Mouse (Mus musculus): Measurements from ENCODE around the gene Mrpl10. TPM values are rescaled to one million over a fixed set of nuclear protein-coding genes. Genes with fewer than 3 reads are reported as not detected.

Mrpl10 gene
- polyA plus RNA-seq, 1 experiment from 2014 or later = 34.5 TPM

DNA sequence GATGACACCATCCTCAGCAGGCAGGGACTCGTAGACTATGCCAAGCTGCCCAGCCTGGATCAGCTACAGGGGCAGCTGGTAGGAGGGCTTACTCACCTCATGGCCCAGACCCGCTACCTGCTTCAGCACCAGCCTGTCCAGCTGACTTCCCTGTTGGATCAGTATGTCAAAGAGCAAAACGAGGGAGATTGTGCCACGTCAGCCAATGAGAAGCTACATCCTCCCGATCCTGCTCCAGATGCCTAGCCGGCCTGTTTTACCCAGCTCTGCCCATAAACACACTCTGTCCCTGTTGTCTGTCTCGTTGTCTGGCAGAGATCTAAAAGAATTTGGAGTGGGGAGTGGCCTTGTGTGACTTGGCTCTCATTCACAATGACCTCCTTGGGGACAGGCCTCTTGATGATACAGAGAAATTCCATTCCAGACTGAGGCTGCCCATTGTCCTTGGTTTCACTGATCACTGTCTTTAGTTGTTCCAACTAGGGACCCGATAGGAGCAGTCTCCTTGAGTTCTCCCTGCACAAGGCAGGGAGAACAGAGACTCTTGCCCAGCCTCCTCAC lies 6.8 kb downstream of the Mrpl10 start:
- no peak for ATAC-seq
- TF ChIP-seq EP300 (IDR thresholded peaks at IDR 0.05; ENCODE audit: low read depth) (no peak), CTCF (IDR thresholded peaks at IDR 0.05; ENCODE audit: low read depth) (no peak)
- Histone ChIP-seq H3K36me3 (replicated peaks; ENCODE audit: insufficient read depth, low read length) (peaks cover 20% of the 10 kb centered on the region), H3K9me3 (ENCODE audit: low read length) (no peaks in the 10 kb centered on the region), H3K4me3 (ENCODE audit: low read depth, low read length) (no peak overlapping the region), H3K4me1 (ENCODE audit: insufficient read depth) (peaks cover 22% of the 10 kb centered on the region), H3K4me2 (ENCODE audit: low read depth, low read length) (no peak overlapping the region), H3K27ac (ENCODE audit: low read depth) (no peak overlapping the region), H3K9ac (replicated peaks) (no peak overlapping the region), H3K27me3 (ENCODE audit: insufficient read depth, low read length) (no peaks in the 10 kb centered on the region)
- WGBS (ENCODE audit: insufficient replicate concordance) = 76% methylated on average over 8 of the region's 8 CpGs
- no peak for DNase-seq

DNA sequence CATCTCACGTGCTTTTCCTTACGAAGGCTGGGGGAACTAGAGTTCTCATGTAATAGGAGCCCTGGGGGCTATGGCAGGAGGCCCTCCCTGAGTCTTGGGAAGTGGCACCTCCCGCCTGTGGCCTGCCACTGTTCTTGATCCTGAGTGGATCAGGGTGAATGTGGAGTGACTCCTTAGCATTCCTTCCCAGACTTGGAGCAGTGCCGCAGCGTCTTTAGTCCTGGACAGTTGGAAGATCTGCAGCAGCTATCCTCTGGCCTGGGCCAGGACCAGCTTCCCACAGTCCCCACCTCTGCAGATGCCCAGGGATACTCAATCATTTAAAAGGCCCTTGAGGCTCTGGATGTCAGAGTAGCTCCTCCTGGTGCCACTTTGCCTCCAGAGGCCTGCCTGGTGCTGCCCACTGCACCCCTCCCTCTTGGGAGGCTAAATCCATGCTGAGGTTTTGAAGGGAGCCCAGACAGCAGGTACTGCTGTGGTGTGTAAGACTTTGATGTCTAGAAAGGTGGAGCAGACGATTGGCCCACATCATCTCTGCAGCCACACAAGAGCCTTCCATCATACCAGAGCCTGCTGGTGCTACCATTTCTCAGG lies 8.2 kb downstream of the Mrpl10 start:
- Histone ChIP-seq H3K4me1 (ENCODE audit: insufficient read depth) (peaks cover 22% of the 10 kb centered on the region), H3K9me3 (ENCODE audit: low read length) (no peaks in the 10 kb centered on the region), H3K27me3 (ENCODE audit: insufficient read depth, low read length) (no peaks in the 10 kb centered on the region), H3K4me2 (ENCODE audit: low read depth, low read length) (no peak overlapping the region), H3K9ac (replicated peaks) (no peak overlapping the region), H3K27ac (ENCODE audit: low read depth) (no peak overlapping the region), H3K36me3 (replicated peaks; ENCODE audit: insufficient read depth, low read length) (peaks cover 28% of the 10 kb centered on the region), H3K4me3 (ENCODE audit: low read depth, low read length) (no peak overlapping the region)
- DNase-seq = no peak
- 85% methylated on average over 6 of the region's 6 CpGs for WGBS (ENCODE audit: insufficient replicate concordance)
- no peak for ATAC-seq
- TF ChIP-seq CTCF (IDR thresholded peaks at IDR 0.05; ENCODE audit: low read depth) (no peak), EP300 (IDR thresholded peaks at IDR 0.05; ENCODE audit: low read depth) (no peak)

DNA sequence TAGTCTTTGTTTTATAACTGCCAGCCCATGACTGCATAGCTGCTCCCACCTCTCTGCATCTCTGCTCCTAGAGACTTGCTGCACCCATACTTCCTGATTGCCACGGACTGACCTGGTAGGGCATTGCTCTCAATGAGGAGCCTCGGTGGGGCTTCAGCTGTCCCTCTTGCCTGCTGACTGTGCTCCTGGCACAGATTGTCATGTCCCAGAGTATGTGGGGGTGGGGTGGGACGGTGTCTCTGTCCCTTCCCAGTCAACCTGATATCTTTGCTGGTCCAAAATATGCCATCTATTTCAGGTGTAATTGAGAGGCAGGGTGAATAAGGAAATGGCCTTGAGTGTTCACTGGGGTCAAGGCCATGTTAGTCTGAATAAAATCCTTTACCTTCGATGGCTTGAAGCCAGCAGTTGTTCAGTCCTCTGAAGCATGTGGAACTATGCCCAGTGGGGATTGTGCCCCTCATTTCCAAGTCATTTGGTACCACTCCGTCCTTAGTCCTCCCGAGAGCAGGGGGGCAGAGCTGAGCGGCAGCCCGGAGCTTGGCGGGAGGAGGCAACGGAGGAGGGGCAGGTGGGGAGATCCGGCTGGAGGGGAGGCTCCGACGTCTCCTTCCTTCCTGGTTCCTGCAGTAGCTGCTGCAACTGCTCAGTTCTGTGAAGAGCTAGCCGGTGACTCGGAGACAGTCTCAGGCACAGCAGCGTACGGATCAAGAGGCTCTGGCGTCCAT lies 9.0 kb downstream of the Mrpl10 start, which contains the start of gene Osbpl7:
Osbpl7 (plus strand) TSS at position 413 of the 728 bp plus-strand sequence.
- Histone ChIP-seq H3K9me3 (ENCODE audit: low read length) (no peaks in the 10 kb centered on the region), H3K9ac (replicated peaks) (peak within 1 kb of the TSS; percentile 65), H3K27ac (ENCODE audit: low read depth) (0 out of 2 replicates have a peak within 1 kb of the TSS, but pooled peaks have one; percentile 48), H3K36me3 (replicated peaks; ENCODE audit: insufficient read depth, low read length) (peaks cover 34% of the 10 kb centered on the region), H3K4me3 (ENCODE audit: low read depth, low read length) (peak within 1 kb of the TSS; percentile 67), H3K27me3 (ENCODE audit: insufficient read depth, low read length) (no peaks in the 10 kb centered on the region), H3K4me2 (ENCODE audit: low read depth, low read length) (peak within 1 kb of the TSS; percentile 73), H3K4me1 (ENCODE audit: insufficient read depth) (peaks cover 22% of the 10 kb centered on the region)
- 4% methylated on average over 18 of the region's 18 CpGs for WGBS (ENCODE audit: insufficient replicate concordance)
- ATAC-seq (peak; percentile 41), DNase-seq (peak; percentile 67)
- TF ChIP-seq CTCF (IDR thresholded peaks at IDR 0.05; ENCODE audit: low read depth) (peak; percentile 40; the same call in 1 of the 2 replicates), EP300 (IDR thresholded peaks at IDR 0.05; ENCODE audit: low read depth) (no peak)

DNA sequence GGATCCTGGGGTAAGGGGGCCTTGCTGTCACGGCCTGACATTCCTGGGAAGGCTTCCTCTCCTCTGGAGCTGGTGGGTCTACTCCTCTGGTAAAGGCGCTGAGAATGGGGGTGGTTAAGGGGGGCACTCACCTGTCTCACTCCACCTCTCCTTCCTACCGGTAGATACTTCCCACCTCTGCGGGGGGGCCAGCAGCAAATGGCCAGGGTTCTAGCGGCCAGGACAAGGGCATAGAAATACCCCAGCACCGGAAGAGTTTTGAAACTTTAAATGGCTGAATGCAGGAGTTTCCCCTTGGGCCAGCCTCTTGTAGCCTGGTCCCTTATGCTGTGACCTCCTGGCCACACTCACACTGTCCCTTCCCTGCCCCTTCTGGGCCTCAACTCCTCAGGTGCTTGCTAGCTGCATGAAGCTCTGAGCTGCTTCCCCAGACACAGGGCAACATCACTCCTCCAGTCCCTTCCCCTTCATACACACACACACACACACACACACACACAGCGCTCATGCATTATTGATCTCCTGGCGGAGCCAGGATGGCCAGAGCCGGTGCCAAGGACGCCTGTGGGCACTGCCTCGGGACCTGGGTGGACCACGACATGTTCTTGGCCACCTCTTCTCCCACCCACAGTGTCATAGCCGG lies 9.7 kb downstream of the Mrpl10 start:
- no peaks in the 10 kb centered on the region for H3K9me3 ChIP-seq (ENCODE audit: low read length)
- H3K27me3 ChIP-seq (ENCODE audit: insufficient read depth, low read length) = no peaks in the 10 kb centered on the region
- H3K4me2 ChIP-seq (ENCODE audit: low read depth, low read length) = peak overlapping the region; percentile 73
- DNase-seq (peak; percentile 57), ATAC-seq (peak; percentile 57)
- H3K27ac ChIP-seq (ENCODE audit: low read depth) = 0 out of 2 replicates have a peak overlapping the region, but pooled peaks have one; percentile 48
- WGBS (ENCODE audit: insufficient replicate concordance) = 9% methylated on average over 13 of the region's 13 CpGs
- peak overlapping the region; percentile 65 for H3K9ac ChIP-seq (replicated peaks)
- peaks cover 37% of the 10 kb centered on the region for H3K36me3 ChIP-seq (replicated peaks; ENCODE audit: insufficient read depth, low read length)
- H3K4me1 ChIP-seq (ENCODE audit: insufficient read depth) = peaks cover 22% of the 10 kb centered on the region
- H3K4me3 ChIP-seq (ENCODE audit: low read depth, low read length) = peak overlapping the region; percentile 67
- TF ChIP-seq EP300 (IDR thresholded peaks at IDR 0.05; ENCODE audit: low read depth) = no peak
- TF ChIP-seq CTCF (IDR thresholded peaks at IDR 0.05; ENCODE audit: low read depth) = no peak

DNA sequence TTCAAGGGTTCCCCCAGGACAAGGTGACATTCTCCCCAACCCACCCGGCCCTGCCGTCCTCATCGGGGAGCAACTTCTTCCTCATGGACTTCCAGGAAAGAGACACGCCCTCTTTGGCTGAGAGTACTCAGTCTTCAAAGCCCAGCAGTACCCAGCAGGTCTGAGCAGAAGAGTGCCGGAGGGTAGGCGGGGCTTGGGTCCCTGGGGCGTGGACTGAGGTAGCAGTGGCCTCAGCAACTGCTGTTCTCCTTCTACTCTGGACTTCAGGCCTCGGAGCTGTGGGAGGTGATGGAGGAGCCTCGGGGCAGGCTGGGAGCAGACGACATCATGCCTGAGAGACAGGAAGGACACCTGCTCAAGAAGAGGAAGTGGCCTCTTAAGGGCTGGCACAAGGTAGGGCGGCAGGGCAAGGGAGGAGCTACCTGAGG lies 10.9 kb downstream of the Mrpl10 start:
- H3K27ac ChIP-seq (ENCODE audit: low read depth) = no peak overlapping the region
- ATAC-seq (peak; percentile 54), DNase-seq (peak; percentile 66)
- TF ChIP-seq EP300 (IDR thresholded peaks at IDR 0.05; ENCODE audit: low read depth) = no peak
- TF ChIP-seq CTCF (IDR thresholded peaks at IDR 0.05; ENCODE audit: low read depth) = no peak
- WGBS (ENCODE audit: insufficient replicate concordance) = 20% methylated on average over 10 of the region's 11 CpGs
- peaks cover 22% of the 10 kb centered on the region for H3K4me1 ChIP-seq (ENCODE audit: insufficient read depth)
- peak overlapping the region; percentile 73 for H3K4me2 ChIP-seq (ENCODE audit: low read depth, low read length)
- no peak overlapping the region for H3K9ac ChIP-seq (replicated peaks)
- H3K4me3 ChIP-seq (ENCODE audit: low read depth, low read length) = peak overlapping the region; percentile 67; the same call in 1 of the 2 replicates
- H3K9me3 ChIP-seq (ENCODE audit: low read length) = no peaks in the 10 kb centered on the region
- H3K36me3 ChIP-seq (replicated peaks; ENCODE audit: insufficient read depth, low read length) = peaks cover 37% of the 10 kb centered on the region
- H3K27me3 ChIP-seq (ENCODE audit: insufficient read depth, low read length) = no peaks in the 10 kb centered on the region
